Mouse (Mus musculus) heart, adult 11 months (tissue): ENCODE measurements around the gene Kcnab2.

Experiments
- DNase-seq: peaks from one replicate; pipeline ENCODE4 v3.0.0; 2022

The Kcnab2 gene

DNA sequence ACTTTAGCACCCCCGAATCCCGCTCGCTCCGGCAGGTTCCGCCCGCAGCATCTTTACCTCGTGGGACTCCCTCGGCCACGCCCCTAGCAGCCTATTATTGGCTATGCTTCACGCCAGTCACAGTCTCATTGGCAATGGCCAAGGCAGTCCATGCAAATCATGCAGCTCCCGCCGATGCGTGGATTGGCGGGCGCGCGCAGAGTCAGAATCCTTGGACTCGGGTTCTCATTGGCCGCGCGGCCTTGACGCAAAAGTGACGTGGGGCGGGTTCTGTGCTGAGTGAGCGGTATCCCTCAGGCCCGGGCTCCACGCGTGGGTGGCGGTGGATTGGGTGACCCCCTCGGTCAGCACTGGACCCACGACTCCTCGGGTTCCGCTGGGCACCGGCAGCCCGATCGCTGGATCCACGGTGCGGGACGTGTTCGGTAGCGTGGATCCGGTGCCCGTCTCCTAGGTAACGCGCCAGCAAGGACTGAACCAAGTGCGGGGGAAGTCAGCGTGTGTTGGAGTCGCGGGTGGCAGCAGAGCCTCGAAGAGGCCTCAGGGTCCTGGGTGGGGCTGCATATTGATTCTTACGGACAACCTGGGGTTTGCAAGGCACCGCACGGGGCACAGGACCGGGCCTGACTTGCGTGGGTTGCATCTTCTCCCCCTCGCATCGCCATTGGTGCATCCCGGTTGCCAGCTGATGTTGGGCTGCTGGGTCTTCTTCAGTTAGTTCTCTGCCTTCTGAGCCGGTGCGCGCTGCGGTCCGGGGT, at the start of gene Kcnab2:
Kcnab2 (minus strand) TSS at position 406 of the 758 bp plus-strand sequence.
- peak; percentile 100 for DNase-seq

DNA sequence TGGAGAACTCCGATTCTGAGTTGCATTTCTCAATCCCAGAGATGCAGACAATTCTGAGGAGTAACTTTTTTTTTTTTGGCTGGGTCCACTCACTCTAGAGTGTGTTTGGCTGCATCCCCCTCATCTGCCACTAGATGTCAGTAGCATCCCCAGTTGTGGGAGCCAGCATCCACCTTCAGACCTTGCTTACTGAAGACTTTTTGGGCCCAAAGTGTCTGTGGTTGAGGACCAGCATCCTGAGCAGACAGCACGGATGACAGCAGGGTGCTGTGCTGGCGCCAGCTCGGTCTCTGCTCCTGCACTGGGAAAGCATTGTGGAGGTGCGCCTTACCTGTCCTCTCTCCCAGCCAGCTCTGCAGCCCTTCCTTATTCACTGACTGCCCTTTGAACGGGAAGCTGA, 42.4 kb upstream of the Kcnab2 start:
- no peak for DNase-seq

DNA sequence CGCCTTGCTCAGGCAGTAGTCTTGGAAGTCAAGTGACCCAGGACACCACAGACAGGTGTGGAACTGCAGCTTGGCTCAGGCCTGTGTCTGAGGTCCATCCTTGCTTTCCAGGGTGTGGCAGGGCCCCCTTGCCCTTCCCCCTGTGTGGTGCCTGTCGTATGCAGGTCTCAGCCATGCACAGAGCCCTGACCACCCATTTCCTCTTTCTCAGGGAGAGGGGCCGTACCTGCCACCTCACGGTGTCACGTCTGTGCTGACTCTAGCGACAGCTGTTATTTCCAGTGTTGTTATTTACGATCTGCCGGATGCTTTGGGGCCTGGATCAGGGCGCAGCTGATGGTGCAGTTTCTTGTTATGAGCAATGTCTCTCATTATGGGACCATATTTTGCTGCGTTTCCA, 41.4 kb upstream of the Kcnab2 start:
- DNase-seq: no peak

DNA sequence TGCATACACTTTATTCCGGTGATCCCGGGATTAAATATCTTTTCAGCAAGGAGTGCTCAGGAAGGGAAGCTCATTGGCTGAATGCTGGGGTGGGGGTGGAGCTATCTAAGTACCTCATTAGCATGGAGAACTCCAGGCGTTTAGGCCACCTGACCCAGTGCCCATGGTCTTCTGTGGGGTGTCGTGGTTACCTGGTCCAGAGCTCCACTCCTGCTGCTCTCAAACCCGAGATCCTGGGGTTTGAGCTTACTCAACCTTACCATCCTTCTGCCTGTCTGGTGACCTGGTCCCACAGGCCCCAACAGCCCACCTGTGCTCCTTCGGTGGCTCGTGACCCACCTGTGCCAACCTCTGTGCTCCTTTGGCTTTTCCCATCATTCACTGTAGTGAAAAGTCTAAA, 37.2 kb upstream of the Kcnab2 start:
- DNase-seq: no peak

DNA sequence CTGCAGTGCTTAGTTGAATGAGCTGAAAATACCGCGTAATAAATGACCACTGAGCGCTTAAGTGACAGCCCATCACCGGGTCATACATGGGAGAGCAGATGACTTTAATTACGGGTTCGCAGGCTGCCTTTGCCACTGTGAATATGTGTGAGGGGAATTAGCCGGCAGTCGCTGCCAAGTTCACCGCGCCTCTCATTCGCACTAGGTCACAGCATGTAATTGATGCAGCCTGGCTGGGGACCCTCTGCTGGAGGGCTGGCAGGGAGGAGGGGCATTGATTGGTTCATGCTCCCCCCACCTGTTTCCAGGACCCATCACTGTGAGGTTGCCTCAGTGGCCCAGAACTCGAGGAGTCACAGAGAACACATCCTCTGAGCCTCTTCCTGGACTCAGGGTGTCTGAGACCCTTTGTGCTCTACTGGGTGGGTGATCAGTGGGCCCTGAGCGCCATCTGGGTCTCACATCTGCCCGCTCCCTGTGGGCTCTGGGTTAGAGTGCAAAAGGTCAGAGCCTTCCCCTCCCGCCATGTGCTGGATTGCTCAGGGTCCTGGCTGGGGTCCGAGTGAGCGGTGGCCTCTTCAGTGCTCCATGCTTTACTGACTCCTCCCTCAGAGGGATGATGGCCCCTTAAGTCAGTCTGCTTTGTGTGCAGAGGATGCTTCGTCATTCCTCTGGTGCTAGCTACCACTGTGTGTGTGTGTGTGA, 34.7 kb upstream of the Kcnab2 start:
- no peak for DNase-seq

DNA sequence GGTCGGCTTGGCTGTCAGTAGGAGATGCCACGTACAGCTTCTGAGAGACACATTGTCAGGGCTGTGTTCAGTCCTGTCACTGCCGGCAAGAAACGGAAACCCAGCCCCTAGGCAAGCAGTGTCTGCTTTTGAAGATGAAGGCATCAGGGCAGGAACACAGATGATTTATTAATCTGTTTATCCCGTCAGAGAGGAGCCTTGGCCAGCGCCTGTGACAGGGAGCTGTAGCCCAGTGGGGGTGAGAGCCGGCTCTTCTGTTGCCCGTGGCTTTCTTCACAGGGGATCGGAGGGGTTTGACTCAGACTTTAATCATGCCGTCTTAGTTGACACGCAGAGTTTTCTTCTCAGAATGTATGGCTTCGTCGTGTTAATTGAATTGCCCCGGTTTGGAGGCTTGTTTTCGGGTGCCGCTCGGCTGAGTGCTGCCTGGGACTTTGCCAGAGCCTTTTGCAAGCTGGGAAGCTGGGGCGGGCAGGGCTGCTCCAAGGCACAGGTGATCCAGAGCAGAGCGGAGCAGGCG, 16.7 kb upstream of the Kcnab2 start:
- no peak for DNase-seq

DNA sequence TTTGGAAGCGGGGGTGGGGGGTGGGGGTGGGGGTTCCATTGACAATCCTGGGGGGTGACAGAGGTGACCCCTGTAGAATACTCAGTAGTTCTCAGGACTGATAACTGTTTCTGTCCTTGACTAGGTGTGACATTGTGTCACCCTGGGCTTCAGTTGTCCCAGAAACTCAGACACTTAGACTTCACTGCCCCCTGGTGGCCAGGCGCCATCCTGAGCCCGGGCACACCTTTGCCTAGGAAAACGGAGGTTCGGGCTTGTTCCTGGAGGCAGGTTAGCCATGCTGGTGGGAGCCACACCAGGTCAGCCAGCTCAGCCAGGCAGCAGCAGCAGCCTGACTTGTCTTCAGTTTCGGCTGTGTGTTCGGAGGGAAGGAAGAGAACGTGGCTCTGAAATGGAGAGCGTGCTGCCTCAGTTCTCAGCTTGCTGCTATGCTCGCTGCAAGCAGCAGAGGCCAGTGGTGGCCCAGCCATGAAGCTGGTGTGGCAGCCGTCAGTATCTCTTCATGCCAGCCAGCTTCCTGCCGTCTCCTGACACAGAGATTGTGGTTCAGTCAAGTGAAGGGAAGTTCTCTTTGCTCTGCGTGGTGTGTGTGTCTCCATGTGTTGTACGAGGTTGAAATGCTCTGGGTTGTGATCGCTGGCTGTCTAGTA, 13.7 kb upstream of the Kcnab2 start:
- peak; percentile 92 for DNase-seq

DNA sequence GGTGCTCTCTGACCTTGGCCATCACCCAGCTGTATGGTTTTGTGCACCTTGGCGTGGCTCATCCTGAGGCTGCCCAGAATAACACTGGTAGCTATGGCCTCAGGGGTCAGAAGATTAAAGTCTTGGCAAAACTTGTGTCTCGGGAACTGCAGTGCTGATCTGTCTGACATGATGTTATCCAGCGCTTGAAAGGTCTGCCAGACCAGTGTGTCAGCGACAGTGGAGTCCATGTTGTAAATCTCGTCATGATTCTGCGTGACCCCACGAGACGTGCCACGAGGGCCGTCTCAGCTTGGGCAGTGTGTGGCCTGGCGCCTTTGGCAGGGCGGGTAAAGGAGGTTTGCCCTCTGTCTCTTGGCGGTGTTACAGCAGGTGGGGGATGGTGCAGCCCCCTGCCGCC, 12.6 kb upstream of the Kcnab2 start:
- peak; percentile 92 for DNase-seq

DNA sequence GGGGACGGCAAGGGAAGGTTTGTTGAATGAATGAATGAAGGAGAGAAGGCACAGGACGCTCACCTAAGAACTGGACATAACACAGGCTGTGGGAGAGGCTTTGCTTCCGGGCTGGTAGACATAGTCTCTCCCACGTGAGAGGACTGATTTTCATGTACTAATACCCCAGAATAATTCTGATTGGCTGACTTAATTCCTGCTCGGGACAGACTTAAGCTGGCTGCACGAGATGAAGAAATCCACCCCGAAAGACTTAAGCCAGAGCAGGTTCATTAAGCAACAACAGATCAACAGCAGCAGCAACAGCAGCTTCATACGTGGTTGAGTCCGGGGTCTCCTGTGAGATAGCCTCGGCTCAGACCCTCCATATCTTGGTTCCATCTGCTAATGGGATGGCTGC, 10.4 kb upstream of the Kcnab2 start:
- DNase-seq: no peak

DNA sequence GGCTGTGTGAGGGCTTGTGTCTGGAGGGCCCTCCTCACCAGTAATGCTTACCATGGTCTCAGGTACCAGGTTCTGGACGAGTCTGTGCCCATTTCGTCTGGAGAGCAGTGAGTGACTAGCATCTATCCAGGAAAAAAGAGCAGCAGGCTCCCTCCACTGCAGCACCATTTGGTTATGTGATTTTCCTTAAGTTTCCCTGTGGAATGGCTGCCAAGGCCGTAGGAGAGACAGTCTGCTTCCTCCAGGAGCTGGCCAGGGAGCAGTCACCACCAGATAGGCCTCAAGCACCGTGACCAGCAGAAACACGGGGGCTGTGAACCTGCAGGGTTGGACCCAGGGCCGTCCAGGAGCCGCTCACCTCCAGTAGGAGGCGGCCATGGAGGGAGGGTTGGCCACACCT, 2.8 kb upstream of the Kcnab2 start:
- no peak for DNase-seq

DNA sequence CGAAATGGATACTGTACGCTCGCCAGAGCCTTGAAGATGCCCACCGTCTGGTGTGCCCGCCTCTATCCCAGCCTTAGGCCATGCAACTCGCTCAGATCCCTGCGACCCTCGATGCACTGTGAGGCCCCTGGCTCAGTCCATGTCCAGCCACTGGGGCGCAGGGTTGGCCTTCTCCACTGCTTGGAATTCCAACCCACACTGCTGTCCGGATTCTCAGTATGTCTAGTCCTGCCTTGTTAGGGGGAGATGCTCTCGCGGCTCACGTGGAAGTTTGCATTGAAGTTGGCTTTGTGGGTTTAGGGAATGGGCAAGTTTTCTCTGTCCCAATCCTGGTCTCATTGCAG, 525 bp upstream of the Kcnab2 start:
- DNase-seq: no peak

DNA sequence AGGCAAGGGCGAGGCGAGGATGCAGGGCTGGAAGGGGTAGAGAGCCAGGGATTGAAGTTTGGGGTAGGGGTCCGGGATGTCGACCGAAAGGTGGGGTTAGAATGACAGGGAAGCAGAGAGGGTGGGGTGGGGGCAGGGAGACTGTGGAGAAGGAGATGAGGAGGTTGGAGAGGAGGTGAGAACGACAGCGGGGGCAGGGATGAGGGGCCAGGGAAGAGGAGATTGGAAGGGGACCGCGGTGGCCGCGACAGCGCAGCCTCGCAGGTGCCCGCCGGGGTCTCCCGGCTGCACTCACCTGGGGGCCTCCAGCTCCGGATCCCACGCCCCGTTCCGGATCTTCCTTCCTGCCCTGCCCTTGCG, 585 bp downstream of the Kcnab2 start:
- no peak for DNase-seq

DNA sequence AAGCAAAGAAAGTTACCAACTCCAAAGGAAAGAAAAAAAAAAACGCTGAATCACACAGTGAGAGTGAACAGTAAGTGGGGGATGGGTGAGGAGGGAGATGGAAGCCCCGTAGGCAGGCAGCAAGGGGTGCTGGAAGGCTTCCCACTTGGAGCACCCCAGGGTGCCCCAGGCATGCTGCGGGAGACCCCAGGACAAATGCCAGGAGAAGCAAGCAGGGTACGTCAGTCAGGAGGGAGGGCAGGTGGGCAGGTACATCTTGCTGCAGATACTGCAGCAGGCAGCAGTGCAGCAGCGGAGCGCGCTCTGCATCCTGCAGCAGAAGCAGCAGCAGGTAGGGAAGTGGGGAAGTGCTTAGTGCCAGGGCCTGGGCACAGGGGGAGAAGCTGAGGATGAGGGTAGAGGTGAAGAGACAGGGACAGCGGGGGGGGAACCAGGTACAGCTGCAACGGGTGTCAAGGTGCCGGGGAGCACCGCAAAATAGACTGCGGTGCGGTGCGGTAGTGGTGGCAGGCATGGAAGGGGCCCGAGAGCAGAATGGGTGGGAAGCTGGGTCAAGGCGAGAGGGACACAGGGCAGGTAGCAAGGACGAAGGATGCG, 1.1 kb downstream of the Kcnab2 start, which contains the start of gene Nphp4:
Nphp4 (plus strand) TSS at position 280 of the 597 bp plus-strand sequence.
- DNase-seq: no peak

DNA sequence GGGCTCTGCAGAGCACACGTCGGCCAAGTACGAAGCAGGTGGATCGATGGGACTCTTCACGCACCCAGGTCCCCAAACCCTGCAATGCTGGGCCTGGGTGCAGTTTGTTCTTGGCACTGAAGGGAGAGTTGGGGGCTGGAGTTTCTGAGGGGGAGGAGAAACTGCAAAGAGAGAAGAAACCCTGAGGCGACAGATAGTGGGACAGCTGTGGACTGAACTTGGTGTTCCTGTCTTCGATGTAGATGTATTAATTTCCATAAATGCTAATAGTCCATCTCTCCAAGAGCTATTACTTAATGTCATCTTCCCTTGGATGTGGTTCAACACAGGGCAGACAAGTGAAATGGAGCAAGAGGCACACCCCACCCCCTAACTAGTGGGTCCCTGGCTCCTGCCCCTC, 1.7 kb downstream of the Kcnab2 start:
- DNase-seq: no peak

DNA sequence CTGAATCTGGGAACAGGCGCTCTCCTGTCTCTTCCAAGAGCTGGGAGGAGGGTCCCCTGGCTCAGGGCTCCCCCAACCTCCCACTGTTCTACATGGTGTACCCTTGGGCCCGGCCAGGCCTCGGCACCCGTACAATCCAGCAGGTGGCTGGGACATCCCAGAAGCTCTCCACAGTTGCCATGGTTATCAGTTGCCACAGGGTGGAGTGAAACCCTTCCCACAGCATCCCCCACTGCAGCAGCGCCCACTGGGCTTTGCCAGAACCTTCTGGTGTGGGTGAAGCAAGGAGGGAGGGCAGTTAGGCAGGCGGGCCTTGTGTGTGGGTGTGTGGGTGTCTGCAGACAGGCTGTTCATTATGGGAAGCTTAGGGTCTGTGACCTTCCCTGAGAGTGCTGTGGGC, 9.7 kb downstream of the Kcnab2 start:
- no peak for DNase-seq

DNA sequence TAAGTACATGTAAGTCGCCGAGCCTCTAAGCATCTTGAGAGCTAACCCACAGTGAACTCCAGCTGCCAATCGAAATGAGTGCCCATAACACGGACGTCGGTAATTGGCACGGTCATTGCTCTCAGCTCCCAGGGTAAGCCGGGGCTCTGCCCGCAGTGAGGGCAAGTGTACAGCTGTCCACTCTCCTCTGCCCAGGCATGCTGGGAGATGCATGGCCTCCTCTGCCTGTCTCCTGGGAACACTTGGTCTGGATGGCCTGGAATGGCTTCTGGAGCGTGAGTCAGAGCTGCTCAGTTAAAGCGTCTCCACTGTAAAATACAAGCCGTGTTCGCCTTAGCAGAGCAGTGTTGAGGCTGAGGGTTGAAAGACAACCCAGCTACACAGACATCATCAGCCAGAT, 11.1 kb downstream of the Kcnab2 start:
- DNase-seq: no peak

DNA sequence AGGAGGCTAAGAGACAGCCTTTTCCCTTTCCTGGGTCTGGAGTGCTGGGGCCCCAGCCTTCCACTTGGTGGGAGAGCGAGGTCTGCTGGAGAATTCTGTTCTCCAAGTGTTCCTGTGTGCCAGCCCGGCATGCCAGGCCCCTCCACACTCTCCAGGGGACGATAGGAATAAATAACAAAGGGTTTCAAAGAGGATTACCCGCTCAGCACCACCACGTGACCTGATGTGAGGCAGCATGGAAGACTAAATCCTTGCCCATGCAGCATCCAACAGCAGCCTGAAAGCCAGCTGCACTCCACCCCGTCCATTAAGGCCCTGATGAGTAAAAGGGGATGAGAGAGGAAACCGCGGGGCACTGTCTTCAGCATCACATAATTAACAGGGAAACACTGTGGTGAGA, 12.6 kb downstream of the Kcnab2 start:
- no peak for DNase-seq

DNA sequence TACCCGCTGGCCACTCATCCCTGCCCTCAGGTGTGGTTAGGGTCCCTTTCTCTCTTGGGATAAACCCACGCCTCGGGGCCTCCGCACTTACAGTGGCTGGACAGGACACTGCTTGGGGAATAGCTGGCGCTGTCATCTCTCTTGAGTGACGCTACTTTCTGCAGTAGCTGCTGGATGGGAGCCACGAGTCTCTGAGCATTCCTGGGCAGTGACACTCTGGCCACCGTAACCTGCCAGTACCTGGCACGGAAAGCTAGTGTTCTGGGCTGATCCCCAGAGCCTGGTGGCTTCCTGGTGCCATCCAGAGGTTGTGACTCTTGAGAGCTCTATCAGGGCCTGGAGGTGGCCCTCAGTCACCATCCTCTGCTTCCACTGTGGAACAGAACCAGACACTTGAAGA, 14.5 kb downstream of the Kcnab2 start:
- peak; percentile 95 for DNase-seq

DNA sequence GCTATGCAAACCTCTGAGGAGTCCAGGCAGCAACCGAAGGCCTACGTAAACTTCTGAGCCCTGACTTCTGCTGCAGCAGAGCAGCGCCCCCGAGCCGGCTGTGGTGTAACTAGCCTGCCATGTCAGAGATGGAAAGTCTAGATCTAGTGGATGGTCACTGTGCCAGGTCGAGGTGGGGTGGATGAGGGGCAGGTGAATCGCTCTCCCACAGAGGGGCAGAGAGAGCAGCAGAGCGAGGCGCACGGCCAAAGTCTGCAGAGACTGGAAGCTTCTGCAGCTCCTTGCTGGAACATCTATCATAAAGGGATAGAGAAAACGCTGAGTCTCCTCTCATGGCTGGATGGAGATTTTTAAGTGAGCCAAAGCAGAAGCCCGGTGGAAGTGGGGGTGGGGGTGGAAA, 15.2 kb downstream of the Kcnab2 start:
- no peak for DNase-seq

DNA sequence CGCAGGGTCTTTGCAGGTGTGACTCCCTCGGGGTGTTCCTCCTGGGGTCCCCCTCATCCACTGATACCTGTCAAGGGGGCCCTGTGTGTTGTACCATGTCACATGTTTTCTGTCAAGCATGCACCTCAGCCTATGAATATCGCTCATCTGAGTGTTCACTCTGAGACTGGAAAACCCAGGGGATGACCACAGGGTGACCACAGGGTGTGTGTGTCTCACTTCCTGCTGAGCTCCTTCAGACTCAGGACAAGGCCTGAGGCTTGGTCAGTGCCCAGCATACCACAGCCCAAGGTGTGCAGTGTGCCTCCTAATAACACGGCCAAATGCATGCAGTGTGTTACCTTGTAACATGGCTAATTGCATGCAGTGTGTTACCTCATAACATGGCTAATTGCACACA, 20.0 kb downstream of the Kcnab2 start:
- no peak for DNase-seq

DNA sequence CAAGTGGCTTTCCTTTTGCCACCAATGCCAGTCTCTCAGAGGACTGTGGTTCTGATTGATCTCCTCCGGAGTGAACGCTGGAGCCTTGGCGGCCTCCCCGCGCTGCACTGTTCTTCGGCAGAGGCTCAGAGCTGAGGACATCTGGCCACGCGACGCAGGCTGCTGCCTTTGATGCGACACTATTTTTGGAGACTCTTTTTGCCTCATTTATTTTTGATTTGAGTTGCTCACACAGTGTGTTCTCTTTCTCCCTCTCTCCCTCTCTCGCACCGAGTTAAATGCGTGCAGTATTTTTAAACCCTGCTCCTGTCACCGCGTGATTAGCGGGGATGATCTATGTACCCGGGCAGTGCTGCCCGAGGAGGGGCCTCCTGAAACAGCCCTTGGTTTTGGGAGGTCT, 21.1 kb downstream of the Kcnab2 start:
- no peak for DNase-seq

DNA sequence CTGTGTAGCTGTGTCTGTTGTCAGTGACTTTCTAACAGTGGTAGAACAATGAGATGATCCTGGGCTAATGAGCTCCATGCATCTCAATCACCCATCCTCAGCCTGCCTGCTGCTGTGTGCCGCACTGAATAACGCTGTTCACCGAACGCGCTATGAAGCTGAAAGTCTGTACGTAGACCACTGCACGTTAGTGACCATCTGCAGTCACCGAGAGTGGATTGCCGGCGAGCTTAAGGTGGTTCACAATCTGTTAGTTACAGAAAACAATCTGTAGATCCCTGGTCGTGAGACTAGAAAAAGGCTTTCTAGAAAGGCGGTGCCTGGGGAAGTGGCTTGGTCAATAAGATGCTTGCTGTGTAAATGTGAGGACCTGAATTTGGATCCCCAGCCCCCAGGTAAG, 23.5 kb downstream of the Kcnab2 start:
- no peak for DNase-seq

DNA sequence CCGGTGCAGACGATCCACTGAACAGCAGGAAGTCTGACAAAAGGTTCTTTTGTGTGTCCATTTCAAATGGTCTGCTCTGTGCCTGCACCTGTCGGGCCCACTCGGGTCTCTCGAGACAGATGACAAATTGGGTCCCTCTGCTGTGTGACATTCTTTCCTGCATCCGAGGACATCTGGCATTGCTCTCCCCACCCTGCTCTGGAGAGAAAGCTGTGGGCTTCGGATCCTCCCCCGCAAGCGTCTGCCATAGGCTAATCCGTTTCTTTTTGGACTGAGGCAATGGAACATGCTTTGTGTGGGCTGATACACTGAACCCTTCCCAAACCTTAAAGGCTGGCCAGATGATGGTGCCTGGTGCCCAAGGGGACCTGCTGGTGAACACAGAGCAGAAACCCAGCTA, 24.6 kb downstream of the Kcnab2 start:
- no peak for DNase-seq

DNA sequence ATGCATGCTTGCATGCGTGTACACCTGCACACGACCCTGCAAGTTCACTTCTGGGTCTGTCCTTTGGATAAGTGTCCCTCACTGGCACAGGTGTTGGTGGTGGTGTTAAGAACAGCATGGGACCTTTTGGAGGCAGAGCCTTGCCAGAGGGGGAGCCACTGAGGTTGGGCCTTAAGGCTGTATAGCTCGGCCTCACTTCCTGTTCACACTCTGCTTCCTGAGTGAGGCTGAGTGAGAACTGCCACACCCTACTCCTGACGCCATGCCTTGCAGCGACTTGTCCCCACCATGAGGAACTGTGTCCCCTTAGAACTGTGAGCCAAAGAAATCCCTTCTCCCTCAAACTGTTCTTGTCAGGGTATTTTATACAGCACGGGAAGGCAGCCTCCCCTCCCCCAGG, 26.3 kb downstream of the Kcnab2 start:
- DNase-seq: no peak
